Mouse (Mus musculus) G1E (cell line): ENCODE data around the gene Atp8b4.

ENCODE experiments used
- CTCF ChIP-seq: IDR thresholded peaks from 2 replicates; pipeline ENCODE4 v1.5.1; 2012; ENCODE audit warnings: low read depth, low read length, inconsistent platforms, mixed read lengths
- TAL1 ChIP-seq: conservative IDR thresholded peaks from 2 replicates; pipeline ENCODE4 v1.6.1; 2012; ENCODE audit warnings: low read depth, low read length, inconsistent platforms, mixed read lengths

DNA sequence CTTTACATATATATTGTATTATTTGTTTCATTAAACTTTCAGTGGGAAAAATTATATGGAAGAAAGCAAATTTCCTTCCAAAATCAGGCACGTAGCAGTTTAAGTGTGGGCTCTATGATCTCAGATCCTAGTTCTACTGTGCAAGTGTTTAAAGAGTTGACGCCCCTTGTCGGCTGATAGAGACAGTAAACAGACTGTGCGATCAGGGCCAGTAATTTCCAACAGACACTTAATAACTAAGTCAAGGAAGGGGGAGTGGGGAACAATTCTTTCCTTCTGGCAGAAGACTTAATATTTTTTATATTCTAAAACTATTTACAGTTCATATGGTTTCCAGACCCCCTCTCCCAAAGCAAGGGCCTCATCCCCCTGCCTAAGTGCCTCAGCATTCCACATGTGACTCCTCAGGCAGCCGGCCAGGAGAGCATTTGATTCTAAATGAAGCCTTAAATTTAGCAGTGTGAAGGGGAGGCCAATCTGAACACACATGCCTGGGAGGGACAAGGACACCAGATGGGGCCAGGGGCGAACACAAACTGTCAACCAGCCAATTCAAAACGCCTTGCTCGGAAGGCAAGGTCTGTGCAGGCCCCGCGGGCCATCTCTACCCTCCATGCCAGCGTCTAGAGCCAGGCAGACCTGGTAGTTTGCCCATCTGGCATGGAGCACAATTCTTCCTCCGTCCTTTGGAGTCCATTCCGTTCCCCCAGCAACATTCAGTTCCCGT lies 50.1 kb downstream of the Atp8b4 start:
- TF ChIP-seq CTCF: no peak
- TF ChIP-seq TAL1: no peak
